Mouse (Mus musculus): ENCODE measurements around the gene Tra2a.

DNA sequence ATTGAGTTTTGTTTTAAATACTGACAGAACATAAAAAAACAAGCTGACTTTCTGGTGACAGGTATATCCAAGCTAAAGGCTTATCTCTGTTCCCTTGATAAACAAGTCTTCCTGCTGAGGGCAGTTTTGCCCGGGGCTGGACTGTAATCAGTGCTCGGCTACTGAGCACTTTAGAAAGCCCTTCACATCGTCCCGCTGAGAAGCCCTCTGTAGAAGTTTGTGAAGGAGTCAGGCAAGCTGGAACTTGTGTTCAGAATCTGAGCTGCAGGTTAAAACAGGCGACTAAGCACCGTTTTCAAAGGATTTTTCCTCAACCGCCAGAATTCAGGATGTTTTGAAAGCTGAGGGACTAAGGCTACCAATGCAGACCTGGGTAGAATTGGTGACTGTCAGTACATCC is 41.9 kb downstream of the Tra2a start:
- no peak for TF ChIP-seq POLR2A (IDR thresholded peaks at IDR 0.05; ENCODE audit: low read depth, low read length)
- TF ChIP-seq CTCF (IDR thresholded peaks at IDR 0.05; ENCODE audit: extremely low read depth, insufficient read length, insufficient replicate concordance, low read depth, low read length): no peak
